Mouse (Mus musculus): Measurements from ENCODE around the gene Neb. TPM values are rescaled to one million over a fixed set of nuclear protein-coding genes. Genes with fewer than 3 reads are reported as not detected.
"Not testable (repeated sequence)": the region's sequence is repeated elsewhere in the genome, so short reads cannot be mapped to it uniquely, and the experiment has no call there.

Neb gene
- total RNA-seq, 2 experiments from 2014 or later, result 23.2 to 73.6 TPM

DNA sequence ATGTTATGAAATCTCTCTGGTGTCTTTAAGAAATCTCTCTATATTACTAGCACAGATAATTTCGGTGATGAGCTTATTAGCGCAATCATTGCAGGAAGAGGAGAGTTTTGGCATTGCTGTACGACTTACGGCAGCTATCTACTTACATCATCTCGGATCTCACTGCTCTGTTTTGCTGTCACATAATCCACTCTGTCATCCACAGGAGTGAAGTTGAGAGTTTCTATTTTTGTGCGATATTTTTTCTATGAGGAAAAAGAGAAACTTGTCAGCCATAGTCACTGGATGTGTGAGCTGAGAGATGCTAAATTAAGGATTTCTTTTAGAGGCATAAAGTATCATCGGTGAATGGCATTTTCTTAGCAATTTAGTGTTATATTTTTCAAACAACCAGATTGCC, 167.6 kb downstream of the Neb start:
- DNase-seq (ENCODE audit: low spot score in 2 of 2), result no peak

DNA sequence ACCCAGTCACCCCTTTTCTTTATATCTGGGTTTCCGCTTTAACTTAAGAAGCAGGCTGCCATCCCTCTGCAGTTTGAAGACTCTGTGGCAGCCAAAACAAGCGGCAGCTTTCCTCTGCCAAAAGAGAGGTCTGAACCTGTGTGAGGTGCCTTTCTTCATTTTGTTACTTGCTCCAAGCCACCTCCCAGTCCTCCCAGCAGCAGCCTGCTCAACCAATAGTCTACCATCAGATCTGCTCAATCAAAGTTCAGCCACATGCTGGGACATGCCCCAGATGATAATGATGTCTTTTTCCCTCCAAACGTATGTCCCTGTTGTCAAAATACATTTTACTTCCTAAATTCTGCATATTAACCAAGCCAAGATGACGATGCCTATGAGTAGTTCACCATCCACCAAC, 173.3 kb downstream of the Neb start:
- no peak for DNase-seq (ENCODE audit: low spot score in 2 of 2)

DNA sequence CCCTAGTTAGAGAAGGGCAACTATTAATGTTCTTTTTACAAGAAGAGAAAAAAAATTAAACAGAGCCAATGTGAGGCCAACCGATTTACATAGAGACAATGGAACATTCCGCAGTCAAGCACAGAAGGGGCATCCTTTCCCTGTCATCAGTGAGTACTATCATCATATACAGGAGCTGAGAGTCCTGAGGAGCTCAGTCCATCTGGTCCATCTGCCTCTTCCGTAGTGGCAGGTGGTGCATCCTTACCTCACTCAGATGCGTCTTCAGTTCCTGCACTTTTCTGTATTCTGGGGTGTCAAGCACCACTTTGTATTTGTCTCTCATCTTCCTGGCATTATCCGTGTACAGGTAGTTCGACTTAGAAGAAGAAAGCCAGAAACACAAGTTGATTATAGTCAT, 184.6 kb downstream of the Neb start:
- no peak for DNase-seq (ENCODE audit: low spot score in 2 of 2)

DNA sequence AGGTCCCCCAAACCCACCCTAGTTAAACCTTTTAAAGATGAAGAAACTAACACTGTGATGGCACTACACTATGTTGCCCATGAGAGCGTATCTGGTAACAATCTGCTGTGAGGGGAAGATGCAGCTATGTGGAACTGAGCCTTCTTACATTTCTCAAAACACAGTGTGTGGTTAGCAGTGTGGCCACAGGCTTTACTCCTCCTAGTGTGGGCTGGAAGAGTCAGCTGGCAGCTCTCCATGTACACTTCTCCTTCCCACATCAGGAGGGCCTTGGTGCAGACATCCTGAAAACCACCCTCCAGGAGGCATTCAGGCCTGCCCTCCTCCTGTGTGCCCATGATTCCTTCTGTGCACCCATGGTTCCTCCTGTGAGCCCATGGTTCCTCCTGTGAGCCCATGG, 198.6 kb downstream of the Neb start:
- no peak for DNase-seq (ENCODE audit: low spot score in 2 of 2)

DNA sequence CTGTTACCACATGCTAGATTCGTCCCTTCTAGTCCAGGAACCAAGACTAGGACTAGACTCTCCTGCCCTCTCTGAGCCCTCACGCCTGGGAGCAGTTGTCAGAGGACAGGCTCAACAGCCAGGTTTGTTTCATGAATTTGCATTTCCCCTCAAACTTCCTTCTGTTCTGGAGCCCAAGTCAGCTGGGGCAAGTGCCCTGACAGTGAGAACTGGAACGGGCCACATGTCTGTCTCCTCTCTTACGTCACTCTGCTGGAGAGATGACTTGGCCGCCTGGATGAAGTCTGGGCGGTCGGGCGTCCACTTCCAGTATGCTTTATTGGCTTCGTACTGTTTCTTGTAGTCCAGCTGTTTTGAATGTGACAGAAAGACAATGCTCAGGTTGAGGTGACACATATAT, 200.5 kb downstream of the Neb start:
- DNase-seq (ENCODE audit: low spot score in 2 of 2), result no peak

DNA sequence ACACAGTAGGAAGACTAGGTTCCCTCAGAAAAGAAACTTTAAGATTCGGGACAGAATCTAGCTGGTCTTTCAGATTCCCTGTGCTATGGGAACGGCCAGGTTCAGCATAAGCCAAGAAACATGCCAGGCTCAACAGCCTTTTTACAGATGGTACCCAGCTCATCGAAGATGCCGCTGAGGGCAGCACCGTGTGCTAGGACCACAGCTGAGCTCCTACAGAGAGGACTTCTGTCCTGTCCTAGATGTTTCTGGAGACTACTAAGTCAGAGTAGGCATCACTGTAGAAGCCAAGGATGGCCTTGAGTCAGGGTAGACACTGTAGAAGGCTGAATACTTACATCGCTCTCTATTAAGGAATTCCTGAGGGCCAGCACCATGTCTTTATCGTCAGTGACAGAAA, 201.1 kb downstream of the Neb start:
- no peak for DNase-seq (ENCODE audit: low spot score in 2 of 2)

DNA sequence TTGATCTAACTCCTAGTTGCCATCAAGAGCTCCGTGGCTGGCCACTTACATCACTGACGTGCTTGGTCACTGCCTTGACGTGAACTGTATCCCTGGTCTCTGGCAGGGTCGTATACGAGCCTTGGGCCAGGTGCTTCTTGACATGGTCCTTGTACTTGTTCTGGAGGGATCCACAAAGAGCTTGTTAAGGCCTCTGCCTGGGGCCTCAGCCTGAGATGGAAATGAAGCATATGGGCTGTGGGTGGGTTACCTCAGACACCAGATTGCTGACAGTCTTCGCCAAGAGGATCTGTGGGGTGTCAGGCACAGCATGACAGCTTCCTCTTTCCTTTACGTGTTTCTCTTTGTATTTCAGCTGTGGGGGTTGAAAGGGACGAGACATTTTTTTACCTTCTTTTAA, 201.7 kb downstream of the Neb start:
- no peak for DNase-seq (ENCODE audit: low spot score in 2 of 2)

DNA sequence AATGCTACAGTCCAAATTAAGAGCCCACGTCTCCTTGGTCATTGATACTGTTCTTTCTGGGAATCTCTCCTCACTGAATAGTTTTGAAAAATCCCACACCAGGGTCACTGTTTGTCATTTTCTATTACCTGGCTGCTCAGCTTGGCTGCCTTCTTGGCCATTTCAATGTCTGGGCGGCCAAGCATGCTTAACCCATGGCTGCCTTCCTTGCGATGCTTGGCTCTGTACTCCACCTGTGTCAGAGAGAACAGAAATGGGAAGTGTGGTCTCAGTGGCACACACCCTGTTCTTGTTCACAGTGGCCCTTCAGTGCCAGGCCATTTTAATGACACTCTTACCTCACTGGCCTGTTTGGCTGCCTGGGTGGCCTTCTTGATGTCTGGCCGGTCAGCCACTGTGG, 203.3 kb downstream of the Neb start:
- DNase-seq (ENCODE audit: low spot score in 2 of 2), result no peak

DNA sequence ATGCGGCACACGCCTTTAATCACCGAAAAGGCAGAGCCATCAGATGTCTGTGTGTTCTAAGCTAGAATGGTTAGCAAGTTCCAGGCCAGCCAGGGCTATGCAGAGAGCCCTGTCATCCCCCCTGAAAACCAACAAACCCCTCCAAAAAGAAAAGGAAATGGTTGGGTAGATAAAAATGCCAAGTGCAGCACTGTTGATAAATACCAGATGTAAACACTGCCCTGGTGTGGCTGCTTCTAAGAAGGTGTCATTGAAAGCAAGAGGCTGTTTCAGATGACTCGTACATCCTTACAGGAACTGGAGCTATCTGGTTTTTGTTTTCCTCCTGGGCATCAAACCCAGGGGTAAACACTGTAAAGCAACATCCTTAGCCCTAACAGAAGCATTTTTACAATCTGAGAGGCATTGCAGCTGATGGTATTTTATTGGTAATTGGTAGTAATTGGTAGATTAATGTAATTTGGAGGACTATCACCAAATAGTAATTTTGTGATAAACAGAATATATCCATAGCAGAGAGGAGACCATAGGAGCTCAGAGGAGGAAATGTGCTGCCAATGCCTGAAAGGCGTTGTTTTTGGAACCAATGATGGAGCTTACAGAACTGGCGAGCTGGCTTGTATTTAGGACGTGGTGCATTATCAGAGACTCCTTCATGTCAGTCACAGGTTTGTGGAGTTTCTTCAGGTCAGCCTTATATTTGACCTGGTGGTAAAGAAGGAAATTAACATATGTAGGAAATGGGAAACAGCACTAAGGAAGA, 208.8 kb downstream of the Neb start:
- DNase-seq (ENCODE audit: low spot score in 2 of 2), result no peak

DNA sequence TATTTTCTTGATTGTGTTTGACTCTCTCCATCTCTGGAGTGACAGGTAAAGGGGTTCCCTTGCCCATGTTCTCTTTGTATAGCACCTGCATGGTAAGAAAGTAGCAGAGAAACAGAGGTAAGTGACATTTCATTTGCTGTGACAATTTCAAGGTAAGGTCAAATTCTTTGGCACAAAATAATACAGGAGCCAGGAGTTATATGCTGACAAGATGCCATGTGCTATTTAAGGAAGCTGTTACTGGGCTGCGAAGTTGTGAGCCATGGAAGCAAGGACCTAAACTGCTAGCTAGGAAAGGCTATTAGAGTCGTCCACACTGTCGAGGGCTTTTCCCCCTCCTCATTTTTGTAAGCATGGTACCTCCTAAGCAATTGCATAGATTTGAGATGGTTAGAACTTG, 225.2 kb downstream of the Neb start:
- DNase-seq (ENCODE audit: low spot score in 2 of 2), result no peak

DNA sequence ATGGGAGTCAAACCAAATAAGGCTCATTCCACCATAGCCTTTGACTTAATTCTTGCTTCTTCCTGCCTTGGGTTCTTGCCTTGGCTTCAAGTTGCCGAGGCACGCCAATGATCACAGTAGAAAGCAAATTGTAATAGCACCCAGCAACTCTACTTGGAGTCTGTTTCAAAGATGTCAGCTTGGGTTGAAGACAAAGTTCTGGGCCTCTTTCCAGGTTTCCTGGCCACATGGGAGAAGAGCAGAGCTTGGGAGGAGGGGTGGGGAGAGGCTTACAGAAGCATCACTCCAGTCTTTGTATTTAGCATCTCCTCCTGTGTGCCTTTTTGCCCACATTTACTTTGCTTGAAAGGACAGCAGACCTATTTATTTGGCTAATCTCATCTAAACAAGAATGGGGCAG, 244.9 kb downstream of the Neb start:
- DNase-seq (ENCODE audit: low spot score in 2 of 2), result no peak

DNA sequence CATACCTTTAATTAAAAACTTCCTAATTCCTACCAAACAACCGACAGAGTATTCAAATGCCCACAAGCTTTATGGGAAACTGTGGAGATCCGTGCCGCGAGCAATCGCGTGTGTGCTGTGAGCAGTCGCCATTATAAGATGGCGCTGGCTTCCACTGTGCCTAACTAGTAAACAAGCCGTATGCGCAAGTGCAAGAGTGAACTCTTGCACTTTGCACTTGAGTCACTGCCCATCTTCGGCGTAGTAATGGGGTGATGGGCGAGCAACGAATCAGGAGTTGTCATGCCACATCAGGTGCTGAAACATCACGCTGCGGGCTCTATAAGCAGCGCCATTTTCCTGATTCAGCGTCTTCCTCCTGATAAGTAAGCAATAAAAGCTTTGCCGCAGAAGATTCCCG, 246.9 kb downstream of the Neb start:
- not testable (repeated sequence) for DNase-seq (ENCODE audit: low spot score in 2 of 2)

DNA sequence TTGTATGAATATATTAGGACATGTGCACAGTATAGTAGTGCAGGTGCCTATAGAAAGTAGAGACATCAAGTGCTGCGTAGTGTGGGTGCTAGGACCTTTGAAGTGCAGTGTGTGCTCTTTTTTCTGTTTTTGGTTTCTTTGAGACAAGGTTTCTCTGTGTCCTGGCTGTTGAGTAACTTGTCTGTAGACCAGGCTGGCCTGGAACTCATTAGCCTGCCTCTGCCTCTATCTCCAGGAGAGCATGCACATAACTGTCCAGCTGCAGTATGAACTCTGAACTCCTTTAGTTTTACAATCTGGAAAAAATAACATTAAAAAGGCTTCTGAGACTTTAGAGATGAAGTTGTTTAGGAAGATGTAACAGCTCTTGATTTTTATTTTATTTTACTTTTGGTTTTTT, 264.2 kb downstream of the Neb start:
- DNase-seq (ENCODE audit: low spot score in 2 of 2), result no peak

Small RNA genes lying within 50 kb of the gene (microRNA-seq; reads per million reads assigned to microRNA genes)
- gene Gm22095, result not detected

Other genes starting within 250 kb of the Neb start
- 10 to 100 TPM; 46.1 to 50.9 TPM for gene Arl5a, start 46.4 kb upstream of the Neb start, total RNA-seq (2021)

Measured in adrenal gland, postnatal 4 days (tissue).